Mouse (Mus musculus) thymus, adult 2 months (tissue): ENCODE results near the gene Btbd9.

Experiments used
- CTCF ChIP-seq: fragments of 200-500 bp; IDR thresholded peaks from 2 replicates; pipeline ENCODE4 v1.5.1; 2012; ENCODE audit warnings: mild to moderate bottlenecking, control low read depth, low read length, moderate library complexity, borderline replicate concordance; ENCODE audit not compliant: control insufficient read depth, poor library complexity, insufficient read depth; ENCODE audit errors: extremely low read depth
- POLR2A ChIP-seq: fragments of 200-500 bp; IDR thresholded peaks from 2 replicates; pipeline ENCODE4 v1.6.1; 2012; ENCODE audit warnings: mild to moderate bottlenecking, low read length, control low read depth, moderate library complexity; ENCODE audit not compliant: control insufficient read depth, poor library complexity, insufficient read depth; ENCODE audit errors: extremely low read depth

- TF ChIP-seq POLR2A (no peak), CTCF (no peak)
Observed at GRCm38 (mm10) chr17:30241720-30242322, 334.5 kb downstream of the Btbd9 start.
